Mouse (Mus musculus): ENCODE data around the gene Cacna2d1.

- TF ChIP-seq CTCF (IDR thresholded peaks at IDR 0.05; ENCODE audit: borderline replicate concordance, insufficient read depth, low read depth, low read length) (no peak), POLR2A (IDR thresholded peaks at IDR 0.05; ENCODE audit: borderline replicate concordance, insufficient read depth, low read length) (no peak)
These were observed 246.6 kb downstream of the Cacna2d1 start for GRCm38 (mm10) chr5:16181041-16181440.
